In genomic region chr13:36000798-36001197, GRCm38 (mm10) we compare ENCODE assay signal across 32 mouse cellular contexts. TPM values are rescaled to one million over a fixed set of nuclear protein-coding genes. Genes with fewer than 3 reads are reported as not detected.
"Had no signal": no experiment of that assay in that cellular context is flagged by ENCODE, and none has a peak within 500 bp of the region (broad histone marks: within the 10 kb centered on the region; RNA-seq: fewer than 3 reads in every experiment).

No protein-coding gene starts in this region.

- H3K27me3 ChIP-seq: limb, embryonic 12.5 days; limb, embryonic 13.5 days; limb, embryonic 15.5 days; liver, embryonic 12.5 days; liver, embryonic 13.5 days; liver, embryonic 15.5 days; lung, embryonic 15.5 days; megakaryocyte, embryonic 14.5 days; midbrain, embryonic 12.5 days; midbrain, embryonic 13.5 days; midbrain, embryonic 15.5 days had no signal

- H3K36me3 ChIP-seq: limb, embryonic 10.5 days; limb, embryonic 12.5 days; limb, embryonic 15.5 days; liver, embryonic 13.5 days; liver, embryonic 15.5 days; lung, embryonic 15.5 days; midbrain, embryonic 10.5 days; midbrain, embryonic 12.5 days; midbrain, embryonic 13.5 days; midbrain, embryonic 15.5 days had no signal

- H3K4me1 ChIP-seq: limb, embryonic 10.5 days; limb, embryonic 15.5 days; midbrain, embryonic 15.5 days had no signal

- H3K9ac ChIP-seq: limb, embryonic 12.5 days; limb, embryonic 13.5 days; limb, embryonic 15.5 days; liver, embryonic 12.5 days; liver, embryonic 13.5 days; liver, embryonic 14.5 days; liver, embryonic 15.5 days; liver, postnatal 0 days; lung, embryonic 14.5 days; lung, embryonic 15.5 days; midbrain, embryonic 12.5 days; midbrain, embryonic 13.5 days; midbrain, embryonic 15.5 days had no signal

- DNase-seq: left cerebral cortex, postnatal 4 days; liver; liver, embryonic 13.5 days; liver, postnatal 0 days; lung, adult 18-20 months; lung, adult 2 months; lung, embryonic 14.5 days; lung, postnatal 10 days; lung, postnatal 14 days; lung, postnatal 36 days; lung, postnatal 4 days; midbrain, embryonic 14.5 days had no signal

- H3K27ac ChIP-seq: left cerebral cortex, adult 2 months; limb, embryonic 10.5 days; limb, embryonic 12.5 days; limb, embryonic 13.5 days; limb, embryonic 15.5 days; liver, embryonic 12.5 days; liver, embryonic 13.5 days; liver, embryonic 14.5 days; liver, embryonic 15.5 days; lung, embryonic 15.5 days; macrophage; midbrain, embryonic 10.5 days; midbrain, embryonic 12.5 days; midbrain, embryonic 13.5 days; midbrain, embryonic 15.5 days had no signal

- H3K4me3 ChIP-seq: left cerebral cortex, adult 2 months; limb, embryonic 10.5 days; limb, embryonic 12.5 days; limb, embryonic 13.5 days; limb, embryonic 15.5 days; liver, embryonic 12.5 days; liver, embryonic 13.5 days; liver, embryonic 15.5 days; lung, embryonic 15.5 days; megakaryocyte, embryonic 14.5 days; midbrain, embryonic 10.5 days; midbrain, embryonic 12.5 days; midbrain, embryonic 13.5 days; midbrain, embryonic 15.5 days; myocyte had no signal

- H3K9me3 ChIP-seq: limb, embryonic 10.5 days; limb, embryonic 12.5 days; limb, embryonic 13.5 days; limb, embryonic 15.5 days; liver, embryonic 12.5 days; liver, embryonic 13.5 days; liver, embryonic 15.5 days; lung, embryonic 15.5 days; midbrain, embryonic 10.5 days; midbrain, embryonic 12.5 days; midbrain, embryonic 13.5 days; midbrain, embryonic 15.5 days had no signal

RNA-seq across cellular contexts. Expression of gene Ppp1r3g, which starts 42.2 kb away (rescaled TPM):
- total RNA-seq: megakaryocyte progenitor cell, adult 5-6 weeks; megakaryocyte, adult 5-6 weeks; megakaryocyte-erythroid progenitor cell, adult 5-6 weeks; monocyte, adult 5-6 weeks had no signal
- polyA plus RNA-seq: lung, adult 2 months; macrophage; myocyte had no signal
